Mouse (Mus musculus) spleen, embryonic (tissue): Measurements from ENCODE around the gene Gm48551.

Experiments
- CTCF ChIA-PET: fragments of 350-600 bp; sonication (Branson Sonifier 250); formaldehyde crosslinking; loops from one replicate; lab custom pipeline; 2022; lab: Charles Lee

Gm48551 gene

GRCm38 (mm10) chr10:81383802-81384604 is at the start of gene Gm48551, which contains the start of gene Dohh:
Gm48551 (plus strand) TSS chr10:81384466.
Dohh (plus strand) TSS chr10:81384428.
- CTCF ChIA-PET = interaction anchor here (0.9 kb wide), 1 partner anchor 10 kb away, joined by 3 read pairs; no protein-coding TSS in a partner anchor

- CTCF ChIA-PET = no interaction called here
Observed at GRCm38 (mm10) chr10:81335393-81336340, 48.6 kb upstream of the Gm48551 start.

GRCm38 (mm10) chr10:81336558-81336957 is 47.7 kb upstream of the Gm48551 start:
- CTCF ChIA-PET = no interaction called here

- CTCF ChIA-PET = interaction anchor here (0.6 to 1.1 kb wide), 3 partner anchors 26 to 293 kb away, joined by 3 to 8 read pairs (median 4); no protein-coding TSS in a partner anchor
Observed at GRCm38 (mm10) chr10:81340551-81341332, 43.5 kb upstream of the Gm48551 start.

- CTCF ChIA-PET = interaction anchor here (0.7 to 1.1 kb wide), 4 partner anchors 19 to 294 kb away, joined by 3 to 8 read pairs (median 3); no protein-coding TSS in a partner anchor
Observed at GRCm38 (mm10) chr10:81341333-81341949, 42.8 kb upstream of the Gm48551 start.

- CTCF ChIA-PET = interaction anchor here (0.7 to 1.0 kb wide), 4 partner anchors 26 to 149 kb away, joined by 3 to 6 read pairs (median 3); no protein-coding TSS in a partner anchor
Observed at GRCm38 (mm10) chr10:81342686-81343505, 41.4 kb upstream of the Gm48551 start, which contains the start of gene Gipc3. Gipc3 (minus strand) TSS chr10:81343266.

GRCm38 (mm10) chr10:81344421-81345161 is 39.7 kb upstream of the Gm48551 start:
- CTCF ChIA-PET = no interaction called here

- CTCF ChIA-PET = interaction anchor here (1.4 kb wide), 1 partner anchor 27 kb away, joined by 3 read pairs; no protein-coding TSS in a partner anchor
Observed at GRCm38 (mm10) chr10:81345162-81345534, 39.1 kb upstream of the Gm48551 start.

GRCm38 (mm10) chr10:81346453-81347067 is 37.7 kb upstream of the Gm48551 start:
- CTCF ChIA-PET = interaction anchor here (0.5 to 1.4 kb wide), 4 partner anchors 29 to 139 kb away, joined by 3 to 6 read pairs (median 4); no protein-coding TSS in a partner anchor

GRCm38 (mm10) chr10:81349146-81349545 is 35.1 kb upstream of the Gm48551 start:
- CTCF ChIA-PET = no interaction called here

- CTCF ChIA-PET = no interaction called here
Observed at GRCm38 (mm10) chr10:81349961-81350350, 34.3 kb upstream of the Gm48551 start.

- CTCF ChIA-PET = no interaction called here
Observed at GRCm38 (mm10) chr10:81350351-81351063, 33.8 kb upstream of the Gm48551 start, which contains the start of gene Hmg20b. Hmg20b (minus strand) TSS chr10:81350480.

GRCm38 (mm10) chr10:81351678-81352291 is 32.5 kb upstream of the Gm48551 start:
- CTCF ChIA-PET = interaction anchor here (1.0 kb wide), 1 partner anchor 26 kb away, joined by 3 read pairs; no protein-coding TSS in a partner anchor

GRCm38 (mm10) chr10:81354738-81355477 is 29.4 kb upstream of the Gm48551 start:
- CTCF ChIA-PET = interaction anchor here (0.6 to 1.6 kb wide), 3 partner anchors 9 to 20 kb away, joined by 3 to 9 read pairs (median 3); no protein-coding TSS in a partner anchor

- CTCF ChIA-PET = no interaction called here
Observed at GRCm38 (mm10) chr10:81355533-81355932, 28.7 kb upstream of the Gm48551 start.
